Mouse (Mus musculus) liver, embryonic 13.5 days (tissue): ENCODE measurements around the gene Smyd3. TPM values are rescaled to one million over a fixed set of nuclear protein-coding genes. Genes with fewer than 3 reads are reported as not detected.
"Not testable (repeated sequence)": the region's sequence is repeated elsewhere in the genome, so short reads cannot be mapped to it uniquely, and the experiment has no call there.

ENCODE experiments used
- ATAC-seq: fragments of 200-750 bp; cut with Nextera tagmentation; 2 replicates; pipeline ENCODE4 v1.8.0; 2017; ENCODE audit warnings: low read depth, mild to moderate bottlenecking, moderate number of reproducible peaks, moderate library complexity
- DNase-seq: peaks from one replicate; pipeline ENCODE4 v3.0.0; 2022
- H3K27ac ChIP-seq: fragments of 300-500 bp; sonication (generic); 2 replicates; pipeline ENCODE4 v1.5.1; 2015; ENCODE audit warnings: moderate library complexity, mild to moderate bottlenecking, inconsistent platforms
- H3K27me3 ChIP-seq: fragments of 300-500 bp; sonication (generic); 2 replicates; pipeline ENCODE4 v1.6.1; 2015; ENCODE audit warnings: mild to moderate bottlenecking, inconsistent platforms
- H3K36me3 ChIP-seq: fragments of 300-500 bp; sonication (generic); 2 replicates; pipeline ENCODE4 v1.6.1; 2015; ENCODE audit warnings: mild to moderate bottlenecking, inconsistent platforms
- H3K4me1 ChIP-seq: fragments of 300-500 bp; sonication (generic); replicated peaks from 2 replicates; pipeline ENCODE4 v1.6.1; 2015; ENCODE audit warnings: inconsistent platforms
- H3K4me2 ChIP-seq: fragments of 300-500 bp; sonication (generic); 2 replicates; pipeline ENCODE4 v1.6.1; 2015; ENCODE audit warnings: inconsistent platforms, mild to moderate bottlenecking, moderate library complexity
- H3K4me3 ChIP-seq: fragments of 300-500 bp; sonication (generic); replicated peaks from 2 replicates; pipeline ENCODE4 v1.5.1; 2015; ENCODE audit warnings: mild to moderate bottlenecking, inconsistent platforms
- H3K9ac ChIP-seq: fragments of 300-500 bp; sonication (generic); 2 replicates; pipeline ENCODE4 v1.6.1; 2015; ENCODE audit warnings: mild to moderate bottlenecking, inconsistent platforms
- H3K9me3 ChIP-seq: fragments of 300-500 bp; sonication (generic); replicated peaks from 2 replicates; pipeline ENCODE4 v1.6.1; 2016; ENCODE audit warnings: inconsistent platforms
- WGBS: fragments of 180-500 bp; shearing (Covaris S2); methylation state at CpG from one replicate; pipeline ENCODE4 v1.1.7; 2015; ENCODE audit not compliant: insufficient replicate concordance; 5-methylcytosine and 5-hydroxymethylcytosine counted together
- polyA plus RNA-seq: library from polyadenylated mRNA; unstranded; fragments of >200 nt; fragmentation: Nextera tagmentation; extraction: Ambion mirVana; gene quantifications from 2 replicates; pipeline ENCODE4 v1.2.1, GENCODE M21; 2015

Smyd3 gene
- polyA plus RNA-seq, 1 experiment from 2014 or later, result 6.6 TPM

DNA sequence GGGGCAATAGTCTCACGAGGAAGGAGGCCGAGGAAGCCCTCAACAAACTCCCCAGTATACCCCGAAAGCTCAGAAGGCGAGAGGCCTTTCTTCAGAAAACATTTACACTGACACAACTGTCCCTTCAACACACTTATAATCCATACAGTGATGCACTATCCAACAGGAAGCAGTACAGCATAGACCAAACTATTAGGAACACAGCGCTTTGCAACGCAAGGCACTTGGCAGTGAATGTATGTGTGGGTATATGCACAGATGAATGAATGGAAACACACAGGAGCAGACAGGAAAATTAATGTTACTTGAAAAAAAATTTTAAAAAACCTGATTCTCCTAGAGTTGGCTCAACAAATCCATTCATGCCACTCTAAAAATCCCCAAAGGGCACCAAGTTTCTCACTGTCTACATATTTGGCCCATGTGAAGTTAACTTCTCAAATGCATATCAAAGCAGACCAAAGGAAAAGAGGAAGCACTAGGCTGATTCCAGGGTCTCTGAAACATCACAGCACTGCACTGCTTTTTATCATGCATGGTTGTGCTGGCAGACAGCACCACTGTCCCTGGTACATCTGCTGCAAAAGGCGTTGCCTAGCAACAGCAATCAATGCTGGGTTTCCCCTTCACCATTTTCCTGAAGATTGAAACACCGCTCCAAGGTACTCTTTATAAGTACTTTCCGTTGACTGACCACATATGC is 191.4 kb downstream of the Smyd3 start:
- H3K4me2 ChIP-seq, result no peak overlapping the region
- H3K4me3 ChIP-seq, result no peak overlapping the region
- 75% methylated on average over 9 of the region's 9 CpGs for WGBS
- H3K4me1 ChIP-seq, result no peaks in the 10 kb centered on the region
- H3K9ac ChIP-seq, result no peak overlapping the region
- H3K27me3 ChIP-seq, result no peaks in the 10 kb centered on the region
- DNase-seq (no peak), ATAC-seq (no peak)
- no peaks in the 10 kb centered on the region for H3K9me3 ChIP-seq
- H3K27ac ChIP-seq, result no peak overlapping the region
- no peaks in the 10 kb centered on the region for H3K36me3 ChIP-seq

- no peaks in the 10 kb centered on the region for H3K9me3 ChIP-seq
- no peak overlapping the region for H3K4me2 ChIP-seq
- no peaks in the 10 kb centered on the region for H3K27me3 ChIP-seq
- no peak overlapping the region for H3K4me3 ChIP-seq
- no peak for DNase-seq
- 68% methylated on average over 6 of the region's 6 CpGs for WGBS
- H3K36me3 ChIP-seq, result no peaks in the 10 kb centered on the region
- H3K4me1 ChIP-seq, result no peaks in the 10 kb centered on the region
- no peak overlapping the region for H3K9ac ChIP-seq
- no peak overlapping the region for H3K27ac ChIP-seq
- no peak for ATAC-seq
These were observed 193.6 kb downstream of the Smyd3 start for GRCm38 (mm10) chr1:179324271-179324670.

- Histone ChIP-seq H3K4me2 (no peak overlapping the region), H3K4me1 (no peaks in the 10 kb centered on the region), H3K9me3 (no peaks in the 10 kb centered on the region), H3K4me3 (no peak overlapping the region), H3K27ac (no peak overlapping the region), H3K9ac (no peak overlapping the region), H3K27me3 (no peaks in the 10 kb centered on the region), H3K36me3 (no peaks in the 10 kb centered on the region)
- DNase-seq, result no peak
- no peak for ATAC-seq
- 64% methylated on average over 5 of the region's 5 CpGs for WGBS
These were observed 204.2 kb downstream of the Smyd3 start for GRCm38 (mm10) chr1:179313618-179314017.

DNA sequence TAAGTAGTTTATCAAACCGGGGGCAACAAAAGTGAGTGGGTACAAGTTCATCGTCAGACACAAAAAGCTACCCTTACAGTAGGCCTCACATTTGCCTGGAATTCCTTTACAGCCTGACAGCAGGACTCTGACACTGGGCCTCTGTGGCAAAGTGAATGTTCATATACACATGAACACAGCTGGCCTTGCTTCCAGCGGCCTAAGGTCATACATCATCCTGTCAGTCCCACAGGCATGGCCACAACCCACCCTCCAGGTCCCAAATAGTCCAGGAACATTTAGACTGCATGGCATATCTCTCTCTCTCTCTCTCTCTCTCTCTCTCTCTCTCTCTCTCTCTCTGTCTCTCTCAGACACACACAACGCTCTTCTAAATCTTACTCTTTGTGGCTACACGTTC is 208.4 kb downstream of the Smyd3 start:
- Histone ChIP-seq H3K27me3 (no peaks in the 10 kb centered on the region), H3K4me1 (no peaks in the 10 kb centered on the region), H3K4me2 (no peak overlapping the region), H3K9ac (no peak overlapping the region), H3K4me3 (no peak overlapping the region), H3K9me3 (no peaks in the 10 kb centered on the region), H3K36me3 (no peaks in the 10 kb centered on the region), H3K27ac (no peak overlapping the region)
- no peak for ATAC-seq
- no peak for DNase-seq
- 72% methylated on average over 5 of the region's 5 CpGs for WGBS

DNA sequence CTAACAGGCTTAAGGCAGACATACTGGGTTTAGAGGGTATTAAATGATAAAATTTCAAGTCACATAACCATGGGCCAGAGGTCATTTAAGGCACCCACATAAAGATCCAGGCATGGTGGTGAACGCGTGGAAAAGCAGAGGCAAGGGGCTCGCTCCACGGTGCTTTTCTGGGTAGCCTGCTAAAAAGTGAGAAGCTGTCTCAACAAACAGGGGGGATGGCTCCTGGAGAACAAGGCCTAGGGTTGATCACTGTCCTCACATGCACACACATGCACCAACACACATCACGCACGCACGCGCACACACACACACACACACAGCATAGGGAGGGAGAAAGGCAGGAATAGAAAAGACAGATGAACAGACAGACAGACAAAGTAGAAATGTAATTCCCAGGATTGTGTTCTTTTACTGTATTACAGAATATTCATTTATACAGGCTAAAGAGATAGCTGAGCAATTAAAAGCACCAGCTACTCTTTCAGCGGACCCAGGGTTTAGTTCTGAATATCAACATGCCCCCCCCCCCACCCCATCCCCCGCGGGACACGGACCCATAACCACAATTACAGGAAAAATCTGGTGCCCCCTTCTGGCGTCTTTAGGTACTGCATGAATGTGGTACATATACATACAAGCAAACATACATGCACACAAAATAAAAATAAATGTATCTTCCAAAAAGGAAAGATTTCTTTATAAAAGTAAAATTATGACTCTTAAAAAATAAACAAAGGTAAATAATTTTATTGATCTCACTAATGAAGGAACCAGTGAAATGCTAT is 215.2 kb downstream of the Smyd3 start:
- H3K4me3 ChIP-seq, result no peak overlapping the region
- no peaks in the 10 kb centered on the region for H3K27me3 ChIP-seq
- no peaks in the 10 kb centered on the region for H3K4me1 ChIP-seq
- no peak for DNase-seq
- no peak for ATAC-seq
- 79% methylated on average over 13 of the region's 13 CpGs for WGBS
- no peak overlapping the region for H3K27ac ChIP-seq
- no peaks in the 10 kb centered on the region for H3K36me3 ChIP-seq
- H3K9ac ChIP-seq, result no peak overlapping the region
- H3K9me3 ChIP-seq, result no peaks in the 10 kb centered on the region
- H3K4me2 ChIP-seq, result no peak overlapping the region

GRCm38 (mm10) chr1:179295626-179296025 is 222.2 kb downstream of the Smyd3 start:
- no peak overlapping the region for H3K4me3 ChIP-seq
- no peak for DNase-seq
- H3K27ac ChIP-seq, result no peak overlapping the region
- no peaks in the 10 kb centered on the region for H3K36me3 ChIP-seq
- H3K4me1 ChIP-seq, result no peaks in the 10 kb centered on the region
- H3K9ac ChIP-seq, result no peak overlapping the region
- ATAC-seq, result no peak
- no peak overlapping the region for H3K4me2 ChIP-seq
- WGBS, result 59% methylated on average over 6 of the region's 6 CpGs
- no peaks in the 10 kb centered on the region for H3K9me3 ChIP-seq
- H3K27me3 ChIP-seq, result no peaks in the 10 kb centered on the region

DNA sequence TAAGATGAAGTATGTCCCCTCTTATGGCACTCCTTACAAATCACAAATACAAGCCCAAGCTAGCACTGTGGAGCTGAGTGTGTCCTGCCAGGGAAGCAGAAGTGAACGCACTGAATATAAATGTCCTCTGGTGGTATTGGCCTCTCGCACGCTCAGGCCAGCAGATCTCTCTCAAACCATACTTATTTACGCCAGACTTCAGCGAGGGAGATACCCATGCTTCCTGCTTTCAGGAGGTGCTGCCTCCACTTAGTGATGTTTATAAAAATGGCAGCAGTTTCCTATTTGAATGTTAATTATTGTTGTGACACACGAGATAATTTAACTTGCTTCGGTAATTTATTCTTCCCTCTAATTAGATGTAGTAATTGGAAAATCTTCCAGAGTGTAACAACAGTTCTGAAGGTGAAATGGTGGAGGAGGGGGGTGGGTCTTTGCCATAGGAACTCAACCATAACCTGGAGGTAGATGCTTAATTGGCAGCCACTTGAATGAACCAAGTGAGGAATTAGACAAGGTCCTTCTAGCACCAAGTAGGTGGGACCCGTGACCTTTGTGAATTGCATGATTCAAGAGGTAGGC is 224.0 kb downstream of the Smyd3 start:
- H3K4me3 ChIP-seq, result no peak overlapping the region
- no peaks in the 10 kb centered on the region for H3K27me3 ChIP-seq
- H3K4me2 ChIP-seq, result no peak overlapping the region
- ATAC-seq, result no peak
- DNase-seq, result no peak
- H3K9me3 ChIP-seq, result no peaks in the 10 kb centered on the region
- no peak overlapping the region for H3K9ac ChIP-seq
- WGBS, result 77% methylated on average over 8 of the region's 8 CpGs
- H3K4me1 ChIP-seq, result no peaks in the 10 kb centered on the region
- H3K27ac ChIP-seq, result no peak overlapping the region
- H3K36me3 ChIP-seq, result no peaks in the 10 kb centered on the region

DNA sequence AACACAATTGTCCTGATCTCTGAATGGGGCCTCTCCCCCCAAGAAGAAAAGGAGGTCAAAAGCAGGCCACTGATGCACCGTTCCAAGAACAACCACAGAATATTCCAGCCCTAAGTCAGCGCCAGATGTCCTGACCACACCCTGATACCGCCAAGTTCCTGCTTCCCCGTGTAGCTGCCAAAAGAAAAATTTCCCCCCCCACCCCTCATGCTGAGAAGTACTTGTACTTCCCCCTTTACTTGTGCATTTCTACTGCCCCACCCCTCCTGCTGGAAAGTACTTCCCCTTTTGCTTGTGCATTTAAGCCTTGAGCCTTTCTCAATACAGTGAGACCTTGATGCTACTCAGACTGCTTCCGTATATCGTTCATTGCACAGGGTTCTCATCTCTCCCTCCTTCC is 227.7 kb downstream of the Smyd3 start:
- WGBS, result 86% methylated on average over 6 of the region's 6 CpGs
- H3K27ac ChIP-seq, H3K27me3 ChIP-seq, H3K4me3 ChIP-seq, DNase-seq, H3K4me2 ChIP-seq, ATAC-seq, H3K9ac ChIP-seq, H3K36me3 ChIP-seq, H3K4me1 ChIP-seq, H3K9me3 ChIP-seq: not testable (repeated sequence)

DNA sequence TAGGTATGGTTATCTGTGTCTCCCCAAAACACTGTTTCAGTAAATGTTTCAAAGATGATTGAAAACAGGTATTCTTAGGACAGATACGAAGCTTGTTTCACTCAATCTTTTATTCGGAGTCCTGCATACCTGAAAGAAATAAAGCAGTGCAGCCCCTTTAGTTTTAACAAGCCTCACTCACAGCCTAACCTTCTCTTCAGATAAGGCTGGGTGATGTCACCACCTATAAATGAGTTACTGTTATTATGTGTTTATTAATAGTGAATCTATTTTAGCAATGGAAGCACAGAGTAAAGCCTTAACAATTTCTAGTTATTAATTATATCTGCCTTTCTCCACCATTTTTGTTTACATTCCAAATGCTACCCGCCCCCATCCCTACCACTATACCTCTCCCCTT is 228.1 kb downstream of the Smyd3 start:
- DNase-seq, result no peak
- Histone ChIP-seq H3K27ac (no peak overlapping the region), H3K36me3 (no peaks in the 10 kb centered on the region), H3K4me2 (no peak overlapping the region), H3K27me3 (no peaks in the 10 kb centered on the region), H3K9me3 (no peaks in the 10 kb centered on the region; the same call in 1 of the 2 replicates), H3K9ac (no peak overlapping the region), H3K4me1 (no peaks in the 10 kb centered on the region), H3K4me3 (no peak overlapping the region)
- WGBS, result 81% methylated on average over 3 of the region's 3 CpGs
- ATAC-seq, result no peak

DNA sequence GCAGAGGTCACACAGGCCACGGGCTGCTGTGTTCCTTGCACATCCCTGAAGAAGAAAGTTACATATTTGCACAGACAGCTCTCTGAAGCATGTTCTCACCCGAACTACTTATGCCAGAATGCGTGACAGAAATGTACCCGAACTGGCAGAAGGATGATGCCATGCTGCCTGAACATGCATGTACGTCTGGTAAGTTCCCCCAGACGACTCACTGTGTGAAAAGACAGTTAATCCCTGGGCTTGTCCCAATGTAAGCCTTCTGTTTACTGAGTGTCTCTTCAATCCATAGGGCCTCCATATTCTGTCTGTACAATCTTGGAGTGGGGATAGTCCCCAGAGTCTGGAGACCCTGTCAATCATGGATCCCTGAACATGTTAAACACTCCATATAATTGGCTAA is 231.1 kb downstream of the Smyd3 start:
- 69% methylated on average over 6 of the region's 6 CpGs for WGBS
- no peaks in the 10 kb centered on the region for H3K27me3 ChIP-seq
- H3K4me2 ChIP-seq, result no peak overlapping the region
- H3K9ac ChIP-seq, result no peak overlapping the region
- no peak overlapping the region for H3K4me3 ChIP-seq
- ATAC-seq (no peak), DNase-seq (no peak)
- H3K36me3 ChIP-seq, result no peaks in the 10 kb centered on the region
- H3K27ac ChIP-seq, result no peak overlapping the region
- H3K4me1 ChIP-seq, result no peaks in the 10 kb centered on the region
- H3K9me3 ChIP-seq, result no peaks in the 10 kb centered on the region; the same call in 1 of the 2 replicates

- Histone ChIP-seq H3K9ac (no peak overlapping the region), H3K9me3 (no peaks in the 10 kb centered on the region; the same call in 1 of the 2 replicates), H3K27me3 (no peaks in the 10 kb centered on the region), H3K4me2 (no peak overlapping the region), H3K4me1 (no peaks in the 10 kb centered on the region), H3K36me3 (no peaks in the 10 kb centered on the region), H3K4me3 (no peak overlapping the region), H3K27ac (no peak overlapping the region)
- DNase-seq (no peak), ATAC-seq (no peak)
- WGBS, result 62% methylated on average over 5 of the region's 5 CpGs
These were observed 235.0 kb downstream of the Smyd3 start for GRCm38 (mm10) chr1:179282821-179283220.
